Mouse (Mus musculus) G1E-ER4 (cell line): ENCODE data around the gene Cryl1. TPM values are rescaled to one million over a fixed set of nuclear protein-coding genes. Genes with fewer than 3 reads are reported as not detected.

Source experiments
- GATA1 ChIP-seq: IDR thresholded peaks from one replicate; pipeline ENCODE4 v1.8.0; 2012; ENCODE audit warnings: low read length, inconsistent platforms
- polyA plus RNA-seq: library from polyadenylated mRNA; stranded (reverse); fragments of >175 nt; gene quantifications from 2 replicates; pipeline ENCODE4 v1.2.3, GENCODE M21; 2012

Cryl1 gene
- polyA plus RNA-seq, 1 experiment: 1.5 TPM

DNA sequence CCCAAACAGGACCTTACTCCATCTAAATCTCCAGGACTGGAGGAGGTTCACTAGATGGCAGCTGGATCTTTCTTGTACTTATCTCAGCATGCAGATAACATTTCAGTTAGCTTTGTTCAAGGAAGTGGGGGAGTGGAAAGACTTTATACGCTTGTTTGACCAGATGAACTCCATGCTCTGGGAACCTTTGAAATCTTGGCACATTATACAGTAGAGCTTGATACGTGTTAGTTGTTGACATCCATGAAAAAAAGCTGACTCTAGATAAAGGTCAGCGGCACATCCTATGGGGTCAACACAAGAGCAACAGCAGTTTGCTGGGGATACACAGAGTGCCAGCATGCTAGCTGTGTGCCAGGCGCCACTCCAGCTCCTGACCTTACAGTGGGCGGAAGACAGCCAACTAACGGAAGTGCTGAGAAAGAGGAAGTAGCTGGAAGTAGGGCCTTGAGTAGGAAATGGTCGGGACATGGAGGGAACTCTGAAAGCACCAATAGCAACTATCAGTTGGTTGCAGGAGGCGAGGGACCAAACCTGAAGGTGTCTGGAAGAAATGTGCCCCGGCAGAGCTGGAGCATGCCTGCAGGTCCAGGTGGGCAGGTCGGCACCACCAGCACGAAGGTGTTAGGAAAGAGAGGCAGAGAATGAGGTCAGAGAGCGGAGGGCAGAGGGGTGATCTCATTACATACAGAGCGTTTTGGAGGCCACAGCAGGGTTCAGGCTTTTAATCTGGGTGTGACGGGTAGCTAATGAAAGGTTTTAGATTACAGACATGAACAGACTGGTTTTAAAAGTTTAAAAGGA lies 11.4 kb downstream of the Cryl1 start:
- TF ChIP-seq GATA1: no peak

DNA sequence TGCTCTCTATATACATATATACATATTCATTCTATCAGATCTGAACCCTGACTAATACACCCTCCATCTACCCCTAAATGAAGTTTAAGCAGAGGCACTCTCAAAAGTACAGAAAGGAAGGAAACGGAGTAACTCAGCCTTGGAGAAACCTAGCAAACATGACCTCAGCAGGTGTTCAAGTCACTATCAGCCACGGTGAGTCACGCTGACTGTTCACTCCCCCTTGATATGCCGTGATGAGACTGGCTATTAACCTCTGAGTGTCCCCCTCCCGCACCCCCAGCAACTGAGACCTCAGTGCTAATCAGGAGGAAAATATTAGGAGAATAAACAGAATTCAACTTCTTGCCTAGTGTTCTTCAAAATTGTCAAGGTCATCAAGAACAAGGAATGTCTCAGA lies 12.7 kb downstream of the Cryl1 start:
- TF ChIP-seq GATA1: no peak

DNA sequence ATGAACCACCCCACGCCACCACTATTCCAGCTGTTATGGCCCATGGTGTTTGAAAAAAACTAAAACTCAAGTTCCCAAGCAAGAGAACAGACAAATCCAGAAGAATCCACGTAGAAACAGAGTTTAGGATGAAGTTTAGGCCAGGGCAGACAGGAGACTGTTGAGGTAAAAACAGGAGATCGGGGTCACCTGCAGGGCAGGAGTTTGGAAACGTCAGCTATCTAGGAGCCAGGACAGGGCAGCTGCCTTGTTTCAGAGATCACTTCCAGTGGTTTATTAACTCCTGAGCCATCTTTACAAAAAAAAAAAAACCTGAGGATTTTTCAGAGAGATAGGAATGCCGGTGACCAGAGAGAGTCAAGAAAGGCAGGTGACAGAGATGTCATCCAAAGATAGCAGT lies 20.8 kb downstream of the Cryl1 start:
- TF ChIP-seq GATA1: no peak

DNA sequence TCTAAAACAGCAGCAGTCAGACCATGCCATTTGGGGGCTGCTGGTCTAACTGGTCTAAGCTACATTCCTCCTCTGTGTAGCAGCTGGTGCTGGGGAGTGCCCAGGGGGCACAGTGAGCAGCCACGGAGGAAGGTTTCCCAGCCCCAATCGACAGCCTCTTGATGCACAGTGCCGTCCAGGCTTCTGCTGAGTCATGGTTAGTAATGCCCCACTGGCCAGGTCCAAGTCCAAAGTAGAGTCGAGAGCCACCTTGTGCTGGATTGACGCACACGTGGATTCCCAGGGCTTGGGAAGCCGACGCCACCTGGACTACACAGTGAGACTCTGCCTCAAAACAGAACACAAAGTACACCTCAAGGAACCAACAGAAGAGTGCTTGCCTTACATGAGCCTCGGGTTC lies 21.4 kb downstream of the Cryl1 start:
- TF ChIP-seq GATA1: no peak

DNA sequence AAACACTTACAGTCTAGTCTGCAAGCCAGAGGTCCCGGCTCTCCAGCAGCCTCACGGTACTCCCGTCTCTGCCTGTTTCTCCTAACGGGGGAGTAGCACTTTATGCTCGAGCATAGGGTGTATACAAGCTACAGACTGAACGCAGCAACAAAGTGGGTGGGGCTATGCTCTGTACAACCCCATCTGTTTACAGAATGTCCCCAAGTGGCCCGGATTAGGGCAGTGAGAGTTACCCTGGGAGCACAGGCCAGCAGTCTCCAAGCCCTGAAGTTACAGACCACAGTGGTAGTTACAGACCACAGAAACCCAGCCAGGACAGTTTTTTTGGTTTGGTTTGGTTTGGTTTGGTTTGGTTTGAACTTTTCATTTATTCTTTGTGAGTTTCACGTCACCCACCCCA lies 22.3 kb downstream of the Cryl1 start:
- TF ChIP-seq GATA1: no peak

DNA sequence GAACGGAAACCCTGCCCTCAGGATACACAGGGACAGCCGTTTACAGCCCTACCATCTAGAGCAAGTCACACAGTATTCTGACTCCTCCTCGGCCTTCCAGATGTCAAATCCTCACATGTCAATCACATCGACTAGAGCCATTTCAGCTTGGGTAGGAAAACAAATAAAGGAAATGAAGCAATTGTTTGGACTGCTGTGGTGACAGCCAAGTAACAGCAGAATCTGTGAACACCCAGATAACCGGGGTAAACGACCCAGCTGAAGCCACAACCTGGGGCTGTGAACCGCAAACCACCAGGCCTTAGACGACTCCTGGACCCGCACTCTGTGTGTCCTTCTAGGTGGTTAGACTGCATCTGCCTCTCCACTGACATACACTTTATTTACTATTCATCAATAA lies 23.1 kb downstream of the Cryl1 start:
- no peak for TF ChIP-seq GATA1

DNA sequence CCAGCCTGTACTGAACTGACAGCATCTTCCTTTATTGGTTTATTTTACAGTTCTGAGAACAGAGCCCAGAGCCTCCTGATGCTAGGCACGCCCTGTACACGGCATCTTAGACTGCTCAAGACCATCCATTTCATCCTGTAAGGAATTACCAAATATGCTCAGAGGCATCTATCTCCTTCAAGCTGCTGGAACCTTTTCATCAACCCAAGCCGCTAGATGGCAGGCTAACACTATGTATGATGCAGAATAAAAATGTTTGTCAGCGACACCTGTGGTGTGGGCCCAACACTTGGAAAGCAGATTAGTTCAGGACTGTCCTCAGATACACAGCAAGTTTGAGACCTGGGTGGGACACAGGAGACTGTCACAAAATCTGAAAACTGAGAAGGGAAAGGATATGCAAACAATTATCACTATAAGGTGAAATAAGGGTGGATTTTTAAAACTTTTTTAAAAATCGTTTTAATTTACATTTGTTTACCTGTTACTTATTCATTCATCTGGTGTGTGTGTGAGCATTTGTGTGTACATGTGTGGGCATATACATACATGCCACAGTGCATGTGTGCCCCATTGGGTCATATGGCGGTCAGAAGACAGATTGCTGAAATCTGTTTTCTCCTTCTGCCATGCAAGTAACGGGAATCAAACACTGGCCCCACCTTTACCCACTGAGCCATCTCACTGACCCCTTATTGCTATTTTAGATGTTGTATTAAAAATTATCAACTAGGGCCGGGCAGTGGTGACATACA lies 25.8 kb downstream of the Cryl1 start:
- TF ChIP-seq GATA1: no peak

DNA sequence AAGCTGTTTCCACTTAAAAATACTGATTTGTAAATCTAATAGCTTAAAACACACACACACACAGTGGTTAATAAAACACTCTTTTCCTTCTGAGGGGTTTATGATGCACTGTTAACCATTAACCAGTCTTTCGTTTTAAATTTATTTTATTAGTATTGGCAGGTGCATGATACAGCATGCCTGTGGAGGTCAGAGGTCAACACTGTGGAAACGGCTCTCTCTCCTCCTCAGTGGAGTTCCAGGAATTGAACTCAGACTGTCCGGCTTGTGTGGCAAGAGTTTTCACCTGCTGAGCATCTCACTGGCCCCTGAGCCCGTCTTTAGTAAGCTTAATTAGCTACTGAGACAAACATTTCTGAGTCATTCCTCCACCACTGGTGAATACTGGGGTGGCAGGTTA lies 31.0 kb downstream of the Cryl1 start:
- no peak for TF ChIP-seq GATA1

DNA sequence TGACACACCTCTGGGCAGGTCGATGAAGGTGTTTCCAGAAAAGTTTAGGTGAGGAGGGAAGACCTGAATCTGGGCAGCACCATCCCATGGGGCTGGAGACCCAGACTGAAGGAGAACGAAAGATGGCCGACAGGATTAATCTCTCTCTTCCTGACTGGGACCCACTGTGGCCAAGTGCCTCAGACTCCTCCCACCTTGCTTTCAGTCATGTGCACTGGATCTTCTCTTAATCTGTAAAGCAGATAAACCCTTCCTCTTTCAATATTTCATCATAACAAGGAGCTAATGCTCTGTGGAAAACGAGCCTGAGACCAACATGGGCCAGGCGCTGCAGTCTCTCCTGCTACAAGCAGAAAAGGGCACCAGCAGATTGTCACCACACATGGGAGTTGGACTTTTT lies 31.6 kb downstream of the Cryl1 start:
- no peak for TF ChIP-seq GATA1

DNA sequence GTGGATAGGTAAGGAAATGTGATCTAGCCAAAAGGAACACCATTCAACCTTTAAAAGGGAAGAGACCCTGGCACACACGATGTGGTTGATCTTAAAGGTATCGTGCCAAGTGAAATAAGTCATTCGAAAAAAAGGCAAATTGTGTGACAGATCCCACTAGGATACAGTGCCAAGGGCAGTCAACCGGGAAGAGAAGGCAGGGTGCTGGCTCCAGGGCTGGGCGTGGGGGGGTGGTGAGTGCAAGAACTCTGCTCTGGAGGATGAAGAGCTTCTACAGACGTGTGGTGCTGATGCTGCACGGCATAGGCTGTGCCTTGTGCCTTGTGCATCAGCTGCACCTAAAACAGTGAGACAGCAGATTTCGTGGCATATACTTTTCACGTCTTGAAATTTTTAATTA lies 33.0 kb downstream of the Cryl1 start:
- no peak for TF ChIP-seq GATA1

DNA sequence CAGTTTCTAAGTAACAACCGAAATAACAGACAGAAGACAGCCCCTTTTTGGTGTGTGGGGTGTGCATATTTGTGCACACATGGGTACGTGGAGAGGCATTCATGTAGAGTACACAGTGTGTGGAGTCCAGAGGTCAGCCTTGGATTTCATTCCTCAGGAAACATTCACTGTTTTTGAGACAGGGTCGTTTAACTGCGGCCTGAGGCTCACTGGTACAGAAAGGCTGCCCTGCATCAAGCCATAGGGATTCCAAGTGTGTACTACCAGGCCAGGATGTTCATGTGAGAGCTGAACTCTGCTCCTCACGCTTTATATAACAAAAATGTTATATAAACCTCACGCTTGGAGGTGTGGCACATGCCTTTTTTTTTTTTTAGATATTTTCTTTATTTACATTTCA lies 34.5 kb downstream of the Cryl1 start:
- no peak for TF ChIP-seq GATA1

DNA sequence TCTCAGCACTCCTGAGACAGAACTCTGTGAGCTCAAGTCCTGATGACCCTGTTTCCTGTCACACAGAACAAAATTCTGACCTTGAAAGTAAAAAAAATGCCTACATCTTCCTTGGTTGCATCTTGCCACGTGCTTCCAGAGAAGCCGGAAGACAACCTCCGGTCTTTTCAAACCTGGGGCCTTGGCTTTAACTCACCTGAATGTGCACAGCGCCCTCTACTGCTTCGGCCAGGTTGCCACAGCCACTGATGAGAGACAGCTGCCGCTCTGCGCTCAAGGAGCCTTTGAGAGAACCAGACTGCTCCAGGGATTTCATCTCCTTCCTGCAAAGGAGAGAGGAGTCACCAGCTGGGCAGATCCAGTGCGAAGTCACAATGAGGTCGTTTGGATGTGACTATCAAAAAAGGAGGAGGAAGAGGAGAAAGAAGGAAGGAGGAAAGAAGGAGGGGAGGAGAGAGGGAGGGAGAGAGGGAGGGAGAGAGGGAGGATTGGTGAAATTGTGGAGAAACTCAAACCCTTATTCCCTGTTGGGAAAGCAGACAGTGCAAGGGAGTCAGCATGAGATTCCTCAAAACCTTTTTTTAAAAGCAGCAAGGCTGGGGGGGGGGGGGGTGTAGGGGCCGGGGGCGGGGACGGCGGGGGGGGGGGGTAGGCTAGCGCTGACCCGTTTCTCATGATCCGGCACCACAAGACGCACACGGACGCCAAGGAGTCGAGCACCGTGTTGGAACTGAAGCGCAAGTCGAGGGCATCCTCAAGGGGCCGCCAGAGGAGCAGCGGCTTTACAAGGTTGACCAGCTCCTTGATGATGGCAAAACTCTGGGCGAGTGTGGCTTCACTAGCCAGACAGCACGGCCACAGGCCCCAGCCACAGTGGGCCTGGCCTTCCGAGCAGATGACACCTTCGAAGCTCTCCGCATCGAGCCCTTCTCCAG lies 35.3 kb downstream of the Cryl1 start:
- TF ChIP-seq GATA1: no peak

DNA sequence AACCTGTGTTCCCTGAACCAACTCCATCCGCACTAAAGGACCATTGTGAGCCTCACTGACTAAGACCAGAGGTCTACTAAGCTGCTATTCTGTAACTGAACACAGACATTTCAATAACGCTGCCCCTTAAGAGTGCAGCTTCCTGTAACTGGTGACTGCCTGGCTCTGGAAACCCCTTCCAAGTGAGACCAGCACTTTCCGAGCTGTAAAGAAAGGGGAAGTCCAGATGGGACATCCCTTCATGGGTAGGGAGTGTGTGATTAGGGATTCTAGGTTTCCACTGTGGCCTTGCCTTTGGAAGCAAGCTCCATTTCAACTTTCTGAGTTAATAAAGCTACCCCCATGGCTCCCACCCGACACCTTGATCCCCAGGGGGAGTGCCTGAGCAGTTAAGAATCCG lies 41.3 kb downstream of the Cryl1 start:
- no peak for TF ChIP-seq GATA1

DNA sequence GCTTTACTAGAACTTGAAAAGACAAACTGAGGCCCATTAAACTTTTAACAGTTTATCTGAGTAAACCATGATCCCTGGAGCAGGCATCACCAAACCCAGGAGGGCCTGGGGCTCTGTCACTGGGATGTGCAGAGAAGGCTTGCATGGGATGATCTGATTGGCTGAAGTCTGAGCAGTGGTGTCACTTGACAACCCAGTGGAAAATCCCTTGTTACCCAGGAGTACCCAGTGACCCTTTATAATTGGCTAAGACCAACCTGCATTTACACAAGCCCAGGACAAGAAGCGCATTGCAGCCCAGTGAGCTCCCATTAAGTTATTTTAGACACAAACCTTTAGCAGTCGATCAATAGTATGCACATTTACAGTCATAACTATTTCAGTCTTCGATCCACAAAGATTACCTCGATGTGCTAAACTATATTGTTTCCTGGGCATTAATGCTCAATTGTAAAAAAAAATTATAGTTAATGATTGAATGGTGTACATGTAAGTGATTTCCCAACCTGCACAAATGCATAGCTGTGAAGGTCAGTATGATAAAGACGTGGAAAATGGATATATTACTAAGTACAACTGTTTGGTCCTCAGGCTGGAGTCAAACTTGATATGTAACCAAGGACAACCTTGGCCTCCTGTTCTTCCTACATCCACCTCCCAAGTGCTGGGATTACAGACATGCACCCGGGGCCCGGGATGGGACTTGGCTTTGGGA lies 46.7 kb downstream of the Cryl1 start:
- no peak for TF ChIP-seq GATA1

DNA sequence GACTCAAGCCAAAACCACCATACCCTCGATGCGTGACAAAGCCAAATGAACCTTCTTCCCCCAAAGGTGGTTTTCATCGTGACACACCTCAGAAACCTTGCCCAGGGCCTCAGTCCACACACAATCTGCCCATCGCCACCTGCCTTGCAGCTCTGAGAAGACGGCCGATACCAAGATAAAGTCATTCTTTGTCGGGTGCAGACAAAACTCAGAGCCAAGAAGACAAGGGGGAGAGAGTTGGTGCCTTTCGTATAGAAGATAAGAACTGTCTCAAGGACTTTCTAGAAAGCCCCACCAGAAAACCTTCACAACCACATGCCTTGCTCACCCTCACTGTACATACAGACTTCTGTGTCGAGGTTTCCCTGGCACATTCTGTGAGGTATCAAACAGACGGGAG lies 48.4 kb downstream of the Cryl1 start:
- TF ChIP-seq GATA1: no peak
